Mouse (Mus musculus): ENCODE results near the gene Rexo4. TPM values are rescaled to one million over a fixed set of nuclear protein-coding genes. Genes with fewer than 3 reads are reported as not detected.

The Rexo4 gene
- polyA plus RNA-seq, 1 experiment from 2014 or later, result 24.7 TPM

- H3K4me3 ChIP-seq (ENCODE audit: control insufficient read depth in 1 of 2, insufficient read depth in 1 of 2, low read depth in 1 of 2, low read length in 2 of 2), result no peak overlapping the region
- no peak overlapping the region for H3K9ac ChIP-seq (ENCODE audit: low read length)
- ATAC-seq (ENCODE audit: insufficient number of reproducible peaks, insufficient read depth, low FRiP score, low read depth), result no peak
- H3K4me1 ChIP-seq (ENCODE audit: control insufficient read depth in 2 of 2, insufficient read depth in 2 of 2, low read length in 2 of 2), result peaks cover 6 to 38% of the 10 kb centered on the region in 2 experiments
- no peak overlapping the region for H3K27ac ChIP-seq (replicated peaks in 1 of 2; ENCODE audit: control insufficient read depth in 1 of 2, insufficient read depth in 1 of 2, low read depth in 2 of 2, low read length in 2 of 2)
- WGBS, result 83% methylated on average over 6 of the region's 6 CpGs
- H3K36me3 ChIP-seq (ENCODE audit: control insufficient read depth, insufficient read depth, low read length), result peaks cover 90% of the 10 kb centered on the region
- no peaks in the 10 kb centered on the region for H3K9me3 ChIP-seq (ENCODE audit: control insufficient read depth, low read length)
- H3K27me3 ChIP-seq (ENCODE audit: control insufficient read depth, insufficient read depth, low read length), result no peaks in the 10 kb centered on the region
- no peak overlapping the region for H3K4me2 ChIP-seq (ENCODE audit: low read length)
Observed at GRCm38 (mm10) chr2:26927745-26928476, 36.3 kb downstream of the Rexo4 start.

- H3K27me3 ChIP-seq (ENCODE audit: control insufficient read depth, insufficient read depth, low read length), result no peaks in the 10 kb centered on the region
- no peak overlapping the region; the same call in 1 of the 2 replicates for H3K9ac ChIP-seq (ENCODE audit: low read length)
- no peaks in the 10 kb centered on the region for H3K9me3 ChIP-seq (ENCODE audit: control insufficient read depth, low read length)
- H3K27ac ChIP-seq (replicated peaks in 1 of 2; ENCODE audit: control insufficient read depth in 1 of 2, insufficient read depth in 1 of 2, low read depth in 2 of 2, low read length in 2 of 2), result peak overlapping the region in 1 of 2 experiments; percentile 72; a peak in 3 of 4 replicates
- H3K4me3 ChIP-seq (ENCODE audit: control insufficient read depth in 1 of 2, insufficient read depth in 1 of 2, low read depth in 1 of 2, low read length in 2 of 2), result no peak overlapping the region
- H3K36me3 ChIP-seq (ENCODE audit: control insufficient read depth, insufficient read depth, low read length), result peaks cover 92% of the 10 kb centered on the region
- no peak overlapping the region for H3K4me2 ChIP-seq (ENCODE audit: low read length)
- WGBS, result 32% methylated on average over 9 of the region's 9 CpGs
- ATAC-seq (ENCODE audit: insufficient number of reproducible peaks, insufficient read depth, low FRiP score, low read depth), result peak; percentile 5; the same call in 1 of the 2 replicates
- H3K4me1 ChIP-seq (ENCODE audit: control insufficient read depth in 2 of 2, insufficient read depth in 2 of 2, low read length in 2 of 2), result peaks cover 7 to 27% of the 10 kb centered on the region in 2 experiments
Observed at GRCm38 (mm10) chr2:26921784-26922183, 42.4 kb downstream of the Rexo4 start.

- H3K4me1 ChIP-seq (ENCODE audit: control insufficient read depth in 2 of 2, insufficient read depth in 2 of 2, low read length in 2 of 2), result peaks cover 12 to 33% of the 10 kb centered on the region in 2 experiments
- ATAC-seq (ENCODE audit: insufficient number of reproducible peaks, insufficient read depth, low FRiP score, low read depth), result no peak
- peaks cover 77% of the 10 kb centered on the region for H3K36me3 ChIP-seq (ENCODE audit: control insufficient read depth, insufficient read depth, low read length)
- H3K9me3 ChIP-seq (ENCODE audit: control insufficient read depth, low read length), result no peaks in the 10 kb centered on the region
- no peak overlapping the region for H3K4me3 ChIP-seq (ENCODE audit: control insufficient read depth in 1 of 2, insufficient read depth in 1 of 2, low read depth in 1 of 2, low read length in 2 of 2)
- no peak overlapping the region for H3K4me2 ChIP-seq (ENCODE audit: low read length)
- H3K9ac ChIP-seq (ENCODE audit: low read length), result no peak overlapping the region
- WGBS, result 82% methylated on average over 6 of the region's 6 CpGs
- no peak overlapping the region for H3K27ac ChIP-seq (replicated peaks in 1 of 2; ENCODE audit: control insufficient read depth in 1 of 2, insufficient read depth in 1 of 2, low read depth in 2 of 2, low read length in 2 of 2)
- no peaks in the 10 kb centered on the region for H3K27me3 ChIP-seq (ENCODE audit: control insufficient read depth, insufficient read depth, low read length)
Observed at GRCm38 (mm10) chr2:26920190-26920855, 43.9 kb downstream of the Rexo4 start.

GRCm38 (mm10) chr2:26919684-26920083 lies 44.5 kb downstream of the Rexo4 start:
- Histone ChIP-seq H3K9ac (ENCODE audit: low read length) (no peak overlapping the region), H3K4me2 (ENCODE audit: low read length) (no peak overlapping the region), H3K27ac (replicated peaks in 1 of 2; ENCODE audit: control insufficient read depth in 1 of 2, insufficient read depth in 1 of 2, low read depth in 2 of 2, low read length in 2 of 2) (no peak overlapping the region), H3K9me3 (ENCODE audit: control insufficient read depth, low read length) (no peaks in the 10 kb centered on the region), H3K4me1 (ENCODE audit: control insufficient read depth in 2 of 2, insufficient read depth in 2 of 2, low read length in 2 of 2) (peaks cover 13 to 37% of the 10 kb centered on the region in 2 experiments), H3K4me3 (ENCODE audit: control insufficient read depth in 1 of 2, insufficient read depth in 1 of 2, low read depth in 1 of 2, low read length in 2 of 2) (no peak overlapping the region), H3K27me3 (ENCODE audit: control insufficient read depth, insufficient read depth, low read length) (no peaks in the 10 kb centered on the region), H3K36me3 (ENCODE audit: control insufficient read depth, insufficient read depth, low read length) (peaks cover 73% of the 10 kb centered on the region)
- no peak for ATAC-seq (ENCODE audit: insufficient number of reproducible peaks, insufficient read depth, low FRiP score, low read depth)
- 90% methylated on average over 3 of the region's 3 CpGs for WGBS

- Histone ChIP-seq H3K36me3 (ENCODE audit: control insufficient read depth, insufficient read depth, low read length) (peaks cover 73% of the 10 kb centered on the region), H3K27me3 (ENCODE audit: control insufficient read depth, insufficient read depth, low read length) (no peaks in the 10 kb centered on the region), H3K4me3 (ENCODE audit: control insufficient read depth in 1 of 2, insufficient read depth in 1 of 2, low read depth in 1 of 2, low read length in 2 of 2) (peak overlapping the region; percentile 74 to 77), H3K9me3 (ENCODE audit: control insufficient read depth, low read length) (no peaks in the 10 kb centered on the region), H3K27ac (replicated peaks in 1 of 2; ENCODE audit: control insufficient read depth in 1 of 2, insufficient read depth in 1 of 2, low read depth in 2 of 2, low read length in 2 of 2) (peak overlapping the region; percentile 62 to 66), H3K4me1 (ENCODE audit: control insufficient read depth in 2 of 2, insufficient read depth in 2 of 2, low read length in 2 of 2) (peaks cover 22 to 32% of the 10 kb centered on the region in 2 experiments), H3K4me2 (ENCODE audit: low read length) (peak overlapping the region; percentile 98), H3K9ac (ENCODE audit: low read length) (peak overlapping the region; percentile 87)
- ATAC-seq (ENCODE audit: insufficient number of reproducible peaks, insufficient read depth, low FRiP score, low read depth), result no peak
- WGBS, result 2% methylated on average over 13 of the region's 13 CpGs
Observed at GRCm38 (mm10) chr2:26916738-26917137, 47.4 kb downstream of the Rexo4 start.

GRCm38 (mm10) chr2:26915927-26916728 lies 48.1 kb downstream of the Rexo4 start, which contains the start of the genes Surf2 and Surf1:
TSS of gene Surf2 (plus strand) at chr2:26916367.
TSS of gene Surf1 (minus strand) at chr2:26916530.
- 3% methylated on average over 46 of the region's 47 CpGs for WGBS
- peak; percentile 38 for ATAC-seq (ENCODE audit: insufficient number of reproducible peaks, insufficient read depth, low FRiP score, low read depth)
- H3K4me2 ChIP-seq (ENCODE audit: low read length), result peak within 1 kb of the TSS; percentile 98
- H3K4me1 ChIP-seq (ENCODE audit: control insufficient read depth in 2 of 2, insufficient read depth in 2 of 2, low read length in 2 of 2), result peaks cover 24 to 34% of the 10 kb centered on the region in 2 experiments
- H3K36me3 ChIP-seq (ENCODE audit: control insufficient read depth, insufficient read depth, low read length), result peaks cover 73% of the 10 kb centered on the region
- peak within 1 kb of the TSS; percentile 74 to 77 for H3K4me3 ChIP-seq (ENCODE audit: control insufficient read depth in 1 of 2, insufficient read depth in 1 of 2, low read depth in 1 of 2, low read length in 2 of 2)
- H3K9ac ChIP-seq (ENCODE audit: low read length), result peak within 1 kb of the TSS; percentile 87
- peak within 1 kb of the TSS; percentile 62 to 66 for H3K27ac ChIP-seq (replicated peaks in 1 of 2; ENCODE audit: control insufficient read depth in 1 of 2, insufficient read depth in 1 of 2, low read depth in 2 of 2, low read length in 2 of 2)
- no peaks in the 10 kb centered on the region for H3K9me3 ChIP-seq (ENCODE audit: control insufficient read depth, low read length)
- H3K27me3 ChIP-seq (ENCODE audit: control insufficient read depth, insufficient read depth, low read length), result no peaks in the 10 kb centered on the region
